Mouse (Mus musculus): ENCODE measurements around the gene Zfp385c. TPM values are rescaled to one million over a fixed set of nuclear protein-coding genes. Genes with fewer than 3 reads are reported as not detected.

The Zfp385c gene
- total RNA-seq (2021), result under 1 TPM in 1 of 2 experiments, not detected in 1; 0.37 TPM
- long read RNA-seq, result 0 reads

DNA sequence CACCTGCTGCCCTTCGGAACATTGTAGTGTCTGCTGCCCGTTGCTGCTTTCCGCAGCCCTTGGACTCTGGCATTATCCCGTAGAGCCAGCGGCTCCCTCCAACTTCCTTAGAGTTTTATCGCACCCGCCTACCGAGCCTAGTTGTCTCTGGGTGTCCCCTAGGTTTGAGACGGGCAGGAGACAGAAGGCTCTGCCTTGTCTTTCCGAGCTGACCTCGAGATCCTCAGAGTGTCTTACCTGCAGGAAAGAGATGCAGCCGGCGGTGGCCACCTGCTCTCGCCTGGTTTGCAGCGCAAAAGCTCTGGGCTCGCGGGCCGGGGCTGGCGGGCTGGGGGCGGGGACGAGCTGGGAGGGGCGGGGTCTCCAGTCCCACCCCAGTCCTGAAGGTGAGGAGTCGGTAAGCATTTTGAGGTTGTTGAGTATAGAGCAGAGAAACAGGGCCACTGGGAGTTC, at the start of gene Zfp385c:
TSS of gene Zfp385c (minus strand) at position 292 of the 453 bp plus-strand sequence.
- DNase-seq (ENCODE audit: low spot score in 2 of 2), result no peak

DNA sequence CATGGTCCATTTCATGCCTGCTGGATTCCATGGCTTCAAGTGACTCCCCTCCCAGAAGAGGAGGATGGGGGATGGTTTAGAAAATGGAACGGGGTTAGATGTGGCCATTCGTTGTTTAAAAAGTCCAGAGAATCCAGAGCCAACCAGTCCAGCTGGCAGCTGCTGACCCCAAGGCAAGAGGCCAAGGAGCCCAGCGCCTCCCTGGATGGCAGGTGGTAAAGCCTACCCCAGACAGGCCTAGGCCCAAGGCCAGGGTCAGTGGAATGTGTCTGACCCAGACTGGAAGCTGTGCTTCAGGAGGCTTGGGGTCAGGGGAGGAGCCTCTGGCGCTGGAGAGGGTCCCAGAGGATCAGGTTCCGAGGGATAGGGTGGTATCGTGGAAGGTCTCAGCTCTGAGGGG, 49.1 kb upstream of the Zfp385c start:
- DNase-seq (ENCODE audit: low spot score in 2 of 2), result no peak

DNA sequence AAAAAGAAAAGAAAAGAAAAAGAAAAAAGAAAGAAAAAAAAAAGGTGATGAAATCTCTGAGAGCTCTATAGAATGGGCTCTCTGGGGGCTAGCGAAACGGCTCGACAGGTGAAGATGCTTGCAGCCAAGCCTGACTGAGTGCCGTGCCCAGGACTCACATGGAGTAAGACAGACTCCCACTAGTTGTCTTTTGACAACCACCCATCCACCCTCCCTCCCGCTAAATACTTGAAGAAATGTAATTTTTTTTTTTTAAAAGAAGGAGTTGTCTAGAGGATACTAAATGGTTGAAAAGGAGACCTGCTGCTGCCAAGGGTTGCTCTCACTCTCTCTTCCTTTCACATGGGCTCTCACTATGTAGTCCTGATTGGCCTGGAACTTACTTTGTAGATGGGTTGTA, 46.5 kb upstream of the Zfp385c start:
- DNase-seq (ENCODE audit: low spot score in 2 of 2), result no peak

GRCm38 (mm10) chr11:100738066-100738604, 45.9 kb upstream of the Zfp385c start, which contains the start of gene Rab5c:
Rab5c (minus strand) TSS chr11:100738215.
- DNase-seq (ENCODE audit: low spot score in 2 of 2), result peak; percentile 99

DNA sequence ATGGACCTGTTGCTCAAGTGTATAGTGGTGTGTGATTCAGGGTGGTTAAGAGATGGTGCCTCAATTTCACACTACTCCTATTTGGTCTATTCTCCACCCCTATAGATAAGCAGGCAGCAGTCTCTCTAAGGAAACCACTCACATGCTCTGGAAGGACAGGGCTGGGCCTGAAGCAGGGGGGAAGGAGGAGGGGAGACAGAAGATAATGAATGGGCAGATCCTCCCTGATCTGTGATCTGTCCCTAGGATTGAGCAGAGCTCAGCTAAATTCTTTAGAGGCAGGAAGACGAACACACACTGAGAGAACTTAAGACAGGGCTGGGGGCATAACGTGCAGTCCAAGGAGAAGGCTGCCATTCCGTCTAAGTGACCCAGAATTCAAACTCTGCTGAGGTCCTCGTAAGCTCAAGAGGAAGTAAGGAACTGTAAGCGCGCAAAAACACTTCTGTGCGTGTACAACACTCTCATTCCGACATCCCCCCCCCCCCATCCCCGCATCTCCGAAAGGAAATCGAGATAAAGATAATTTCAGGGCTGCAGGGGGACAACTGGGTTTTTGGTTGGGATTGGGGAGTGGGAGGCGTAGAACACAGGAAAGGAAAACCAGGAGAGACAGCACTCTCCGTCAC, 45.0 kb upstream of the Zfp385c start:
- no peak for DNase-seq (ENCODE audit: low spot score in 2 of 2)

DNA sequence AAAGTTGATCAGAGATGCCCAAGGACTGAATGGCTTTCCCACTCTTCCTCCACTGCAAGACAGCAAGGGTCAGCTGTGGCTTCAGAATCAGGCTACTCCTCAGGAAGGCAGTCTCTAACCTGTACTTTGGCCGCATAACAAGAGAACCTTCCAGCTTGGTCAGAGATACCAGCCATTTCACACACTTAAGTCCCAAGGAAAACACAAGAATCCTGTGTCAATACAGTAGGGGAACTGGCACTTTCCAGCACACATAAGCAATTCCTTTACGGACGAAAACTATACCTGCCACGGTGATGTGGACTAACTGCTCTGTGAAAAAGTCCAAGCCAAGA, 44.5 kb upstream of the Zfp385c start:
- no peak for DNase-seq (ENCODE audit: low spot score in 2 of 2)

DNA sequence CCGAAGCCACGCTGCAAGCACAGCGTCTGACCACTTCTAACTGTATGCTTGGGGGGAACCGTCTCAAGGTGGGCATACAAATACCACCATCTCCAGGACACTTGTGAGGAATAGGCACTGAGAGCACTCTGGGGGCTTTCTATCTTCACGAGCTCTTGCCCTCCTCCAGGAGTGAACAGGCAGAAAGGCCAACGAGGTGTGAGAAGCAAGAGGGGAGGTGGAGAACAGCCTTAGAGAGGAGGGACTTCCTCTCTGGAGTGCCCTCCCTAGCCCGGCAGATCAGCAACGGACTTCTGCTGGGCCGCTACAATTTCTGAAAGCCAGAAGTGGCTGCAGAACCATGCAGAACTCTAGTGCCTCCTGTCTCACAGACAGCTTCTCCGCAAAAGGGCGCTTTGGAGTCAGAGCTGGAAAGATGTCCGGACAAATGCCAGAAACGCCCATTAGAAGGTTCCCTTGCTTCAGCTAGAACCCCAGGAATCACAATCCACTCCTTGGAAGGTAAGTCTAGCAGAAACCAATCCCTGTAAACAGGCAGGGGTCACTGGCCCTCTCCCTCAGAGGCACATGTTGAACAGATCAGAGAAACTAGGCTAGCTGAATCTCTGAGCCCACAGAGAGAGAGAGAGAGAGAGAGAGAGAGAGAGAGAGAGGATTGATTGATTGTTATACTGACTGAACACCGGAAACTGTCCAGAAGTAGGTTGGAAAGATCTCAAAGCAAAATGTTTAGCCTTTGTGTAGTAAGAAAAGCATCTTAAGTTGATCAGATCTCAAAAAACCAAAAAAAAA, 43.9 kb upstream of the Zfp385c start:
- no peak for DNase-seq (ENCODE audit: low spot score in 2 of 2)

- no peak for DNase-seq (ENCODE audit: low spot score in 2 of 2)
Measured at GRCm38 (mm10) chr11:100735134-100735865, 43.0 kb upstream of the Zfp385c start.

GRCm38 (mm10) chr11:100730477-100731205, 38.4 kb upstream of the Zfp385c start:
- no peak for DNase-seq (ENCODE audit: low spot score in 2 of 2)

DNA sequence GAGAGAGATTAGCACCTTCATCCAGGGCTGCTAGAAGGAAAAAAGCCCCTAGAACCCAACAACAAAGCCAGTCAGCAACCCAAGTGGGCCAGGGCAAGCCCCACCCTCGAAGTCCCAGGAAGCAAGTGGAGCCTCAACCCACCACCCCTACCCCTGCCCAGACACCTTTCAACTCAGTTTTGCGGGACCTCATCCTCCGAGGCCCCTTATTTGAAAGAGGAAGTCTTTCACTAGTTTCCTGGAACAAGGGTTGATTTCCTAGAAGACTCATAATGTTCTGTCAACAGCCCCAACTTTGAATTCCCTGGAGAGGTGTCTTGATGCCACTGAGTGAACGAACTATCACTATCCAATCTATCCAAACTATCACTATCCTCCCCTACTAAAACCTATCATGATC, 37.7 kb upstream of the Zfp385c start:
- no peak for DNase-seq (ENCODE audit: low spot score in 2 of 2)

- DNase-seq (ENCODE audit: low spot score in 2 of 2), result no peak
Measured at GRCm38 (mm10) chr11:100728601-100729000, 36.3 kb upstream of the Zfp385c start.

DNA sequence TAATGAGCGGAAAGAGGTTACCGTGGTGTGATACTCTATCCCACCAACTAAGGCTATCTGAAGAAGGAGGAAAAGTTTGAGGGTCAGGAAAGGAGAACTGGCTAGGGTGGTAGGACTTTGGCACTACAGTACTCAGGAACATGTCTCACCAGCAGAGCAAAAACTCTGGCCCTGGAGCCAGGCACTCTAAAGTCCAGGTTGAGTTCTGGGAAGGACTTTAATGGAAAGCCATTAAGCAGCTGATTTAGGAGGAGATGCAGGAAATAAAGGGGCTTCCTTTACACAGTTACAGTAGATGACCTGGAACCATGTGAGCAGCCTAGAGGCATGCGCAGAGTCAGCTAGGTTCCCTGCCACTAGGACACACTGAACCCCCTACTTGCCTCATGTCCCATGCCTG, 34.9 kb upstream of the Zfp385c start:
- DNase-seq (ENCODE audit: low spot score in 2 of 2), result no peak

DNA sequence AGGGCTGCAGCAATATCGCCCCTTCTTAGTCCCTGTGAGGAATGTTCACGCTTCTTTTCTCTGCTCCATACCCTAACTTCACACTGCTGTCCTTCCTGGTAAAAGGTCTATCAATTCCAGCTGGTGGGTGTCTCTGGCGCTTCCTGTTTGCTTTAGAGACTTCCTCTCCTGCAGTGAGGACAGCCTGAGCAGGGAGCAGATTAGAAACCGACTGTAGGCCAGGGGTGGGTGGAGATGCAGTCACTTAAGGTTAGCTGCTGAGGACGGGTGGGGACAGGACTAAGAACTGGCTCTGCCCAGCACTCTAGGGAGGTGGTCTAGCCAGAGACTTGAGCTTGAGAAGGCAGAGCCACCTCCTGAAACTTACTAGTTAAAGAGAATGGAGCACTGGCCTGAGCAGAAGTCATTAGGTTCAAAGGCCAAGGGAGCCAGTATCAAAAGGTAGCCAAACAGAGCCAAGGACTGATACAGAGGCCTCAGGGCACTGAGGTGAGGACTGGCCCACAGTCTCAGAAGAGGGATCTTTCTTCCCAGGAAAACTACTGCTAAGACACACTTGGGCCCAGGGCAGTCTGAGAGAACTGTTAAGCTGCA, 32.8 kb upstream of the Zfp385c start:
- no peak for DNase-seq (ENCODE audit: low spot score in 2 of 2)

- no peak for DNase-seq (ENCODE audit: low spot score in 2 of 2)
Measured at GRCm38 (mm10) chr11:100722493-100723028, 30.3 kb upstream of the Zfp385c start.

GRCm38 (mm10) chr11:100721776-100722492, 29.7 kb upstream of the Zfp385c start:
- no peak for DNase-seq (ENCODE audit: low spot score in 2 of 2)

DNA sequence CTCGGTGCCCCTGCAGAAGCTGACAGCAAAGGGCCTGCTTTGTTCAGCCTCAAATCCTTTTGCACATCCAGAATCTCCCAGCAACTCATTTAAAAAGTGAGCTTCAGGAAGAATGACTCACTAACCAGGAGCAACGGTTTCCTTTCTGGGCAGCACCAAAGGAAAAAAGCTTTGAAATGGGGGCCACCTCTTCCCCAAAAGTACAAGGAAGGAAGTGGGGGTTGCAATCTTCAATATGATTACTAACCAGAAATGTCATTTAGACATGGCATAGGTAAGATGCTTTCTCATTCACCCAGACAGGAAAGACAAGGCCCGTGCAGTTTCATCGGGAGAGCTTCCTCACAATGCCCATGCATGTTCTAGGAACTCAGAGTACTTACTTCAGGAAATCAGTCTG, 29.0 kb upstream of the Zfp385c start:
- no peak for DNase-seq (ENCODE audit: low spot score in 2 of 2)

- no peak for DNase-seq (ENCODE audit: low spot score in 2 of 2)
Measured at GRCm38 (mm10) chr11:100720345-100720744, 28.1 kb upstream of the Zfp385c start.

DNA sequence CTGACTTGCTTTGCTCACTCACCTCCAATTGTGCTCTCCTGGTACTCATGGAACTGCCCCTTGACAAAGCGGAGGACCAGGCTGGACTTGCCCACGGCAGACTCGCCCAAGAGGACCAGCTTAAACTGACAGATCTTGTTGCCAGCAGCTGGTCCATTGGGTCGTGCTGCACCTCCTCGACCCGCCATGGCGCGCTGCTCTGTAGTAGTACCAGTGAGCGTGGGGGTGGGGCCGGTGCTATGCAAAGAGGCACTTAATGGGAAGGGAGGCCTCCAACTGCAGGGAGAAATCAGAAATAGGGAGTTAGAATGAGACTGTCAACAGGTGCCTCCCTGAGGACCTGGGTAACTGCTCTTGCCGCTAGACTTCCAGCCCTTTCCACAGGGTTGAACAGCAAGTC, 27.6 kb upstream of the Zfp385c start:
- DNase-seq (ENCODE audit: low spot score in 2 of 2), result no peak

- no peak for DNase-seq (ENCODE audit: low spot score in 2 of 2)
Measured at GRCm38 (mm10) chr11:100719312-100719711, 27.1 kb upstream of the Zfp385c start.

GRCm38 (mm10) chr11:100718866-100719265, 26.6 kb upstream of the Zfp385c start:
- DNase-seq (ENCODE audit: low spot score in 2 of 2), result no peak

All from layer of hippocampus, adult 18-20 months (tissue).